Mouse (Mus musculus) left cerebral cortex, adult 2 months (tissue): ENCODE results near the gene Camta1. TPM values are rescaled to one million over a fixed set of nuclear protein-coding genes. Genes with fewer than 3 reads are reported as not detected.

Experiments
- DNase-seq, 2 experiments: peaks; one replicate each; pipeline ENCODE4 v3.0.0; 2021 to 2022; ENCODE audit warnings: low spot score in 2 of 2, mixed read lengths in 1 of 2; ENCODE audit errors: extremely low spot score in 1 of 2
- H3K27ac ChIP-seq: fragments of 200-600 bp; 2 replicates; pipeline ENCODE4 v1.8.1; 2022
- H3K4me3 ChIP-seq: fragments of 200-600 bp; 2 replicates; pipeline ENCODE4 v1.8.1; 2022
- CTCF ChIP-seq: fragments of 200-600 bp; IDR thresholded peaks from 2 replicates; pipeline ENCODE4 v1.8.1; 2022; ENCODE audit warnings: antibody characterized with exemption, mild to moderate bottlenecking, moderate library complexity
- intact Hi-C: fragments of 180-260 bp; cut with DNase I; formaldehyde crosslinking; loops from one replicate; pipeline ENCODE4 v1.15.1; 2025
- total RNA-seq, 2 experiments: library from RNA; stranded (reverse); gene quantifications; 2 replicates each; pipeline ENCODE4 v1.2.3; 2021

The Camta1 gene
- total RNA-seq, 2 experiments from 2014 or later: 242 to 255 TPM

DNA sequence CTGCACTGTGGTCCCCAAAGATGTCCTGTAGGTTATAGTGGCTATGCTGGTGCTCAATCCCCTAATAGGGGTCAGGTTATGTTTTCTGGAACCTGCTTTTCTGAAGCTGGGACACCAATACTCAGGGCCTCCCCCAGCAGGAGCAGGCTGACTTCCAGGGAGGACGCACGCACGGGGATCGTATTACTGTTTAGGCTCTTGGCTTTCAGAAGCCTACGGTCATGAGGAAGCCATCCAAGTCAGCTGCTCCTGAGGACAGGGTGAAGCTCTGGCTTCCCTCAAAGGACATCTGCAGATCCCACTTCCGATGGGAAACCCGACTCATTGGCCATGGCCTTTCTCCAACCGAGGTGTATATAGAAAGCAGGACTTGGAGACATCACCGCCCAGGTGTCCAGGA, 729.2 kb downstream of the Camta1 start:
- TF ChIP-seq CTCF: no peak
- no peak for DNase-seq
- intact Hi-C loops: loop anchor here (10.0 kb wide), 1 partner anchor 218 kb away; the partner anchor contains the start of genes Park7 and Tnfrsf9
- Histone ChIP-seq H3K4me3 (no peak overlapping the region), H3K27ac (no peak overlapping the region)

DNA sequence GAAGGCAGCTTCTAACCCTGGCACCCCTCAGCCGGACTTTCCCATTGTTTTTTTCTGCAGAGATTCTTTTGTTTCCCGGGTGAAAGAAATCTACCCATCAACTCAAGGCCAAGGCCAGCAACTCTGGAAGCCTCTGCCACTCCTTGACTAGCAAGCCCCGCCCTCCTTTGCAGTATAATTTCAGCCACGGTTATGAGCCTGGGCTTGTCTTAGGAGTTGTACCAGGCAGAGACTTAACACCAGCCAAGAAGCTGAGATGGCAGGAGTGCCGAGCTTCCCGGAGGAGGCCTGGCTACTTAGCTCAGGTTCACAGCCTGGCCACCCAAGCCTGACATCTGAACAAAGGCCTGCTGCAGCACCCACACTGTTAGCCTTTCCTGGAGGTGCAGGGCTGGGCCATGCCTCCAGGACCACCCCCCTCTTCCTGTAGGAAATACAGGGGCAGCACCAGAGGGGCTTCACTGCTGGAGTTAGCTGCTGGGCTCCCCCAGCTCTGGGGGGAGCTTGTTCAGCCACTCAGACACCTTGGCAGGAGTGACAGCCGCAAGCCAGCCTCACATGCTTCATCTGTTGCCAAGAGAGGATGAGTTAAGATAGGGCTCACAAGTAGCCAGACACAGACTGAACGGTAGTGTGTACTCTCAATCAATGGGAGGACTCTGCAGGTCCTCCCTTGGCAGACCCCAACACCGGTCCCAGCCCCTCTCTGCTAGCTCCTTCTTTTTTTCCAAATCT, 730.8 kb downstream of the Camta1 start:
- no peak for DNase-seq
- no peak for TF ChIP-seq CTCF

DNA sequence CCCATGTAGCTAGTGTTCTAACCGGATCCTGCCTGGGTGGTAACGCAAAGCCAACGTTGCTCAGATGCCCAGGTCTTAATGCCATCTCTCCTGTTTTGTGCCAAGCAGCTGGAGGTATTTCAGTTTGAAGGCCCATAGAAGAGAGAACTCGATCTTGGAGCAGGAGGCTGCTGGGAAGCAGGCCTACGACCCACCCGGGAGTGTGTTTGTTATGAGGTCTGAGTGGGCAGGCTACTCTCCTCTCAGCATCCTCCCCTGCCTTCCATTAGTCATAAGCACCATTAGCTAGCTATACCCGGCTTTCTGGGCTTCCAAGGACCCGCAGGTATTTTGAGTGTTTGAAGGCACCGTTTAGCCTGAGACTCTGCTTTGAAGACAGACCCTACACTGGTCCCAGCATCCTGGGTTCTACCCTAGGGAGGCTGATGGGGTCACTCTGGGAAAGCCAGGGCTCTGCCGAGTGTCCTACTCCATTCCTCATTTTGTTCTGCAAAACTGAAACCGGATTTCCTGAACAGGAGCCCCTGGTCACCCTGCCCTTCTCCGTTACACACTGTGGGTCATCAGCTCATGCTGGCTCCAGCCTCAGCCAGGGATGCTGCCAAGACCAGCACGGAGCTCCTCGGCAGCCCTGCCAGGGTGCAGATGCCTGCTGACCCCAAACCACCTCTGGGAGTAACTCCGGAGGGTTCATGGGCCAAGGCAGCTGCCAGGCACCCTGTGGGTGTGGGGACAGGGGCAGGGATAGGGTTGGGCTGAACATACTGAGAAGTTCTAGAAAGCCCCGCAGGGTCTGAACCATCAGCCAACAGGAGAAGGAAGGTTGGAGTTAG, 731.7 kb downstream of the Camta1 start:
- intact Hi-C loops: loop anchor here (2.0 to 10.0 kb wide), 2 partner anchors 21 to 215 kb away; partner anchors contain the start of genes Park7 and Tnfrsf9
- peak; percentile 26 to 29 for DNase-seq
- no peak for TF ChIP-seq CTCF
- Histone ChIP-seq H3K27ac (peak overlapping the region; percentile 98), H3K4me3 (peak overlapping the region; percentile 50)

More for the DNA sequence above, 730.8 kb downstream of the Camta1 start:
- Histone ChIP-seq H3K27ac (no peak overlapping the region), H3K4me3 (no peak overlapping the region)
- intact Hi-C loops: loop anchor here (10.0 kb wide), 1 partner anchor 216 kb away; the partner anchor contains the start of genes Park7 and Tnfrsf9

DNA sequence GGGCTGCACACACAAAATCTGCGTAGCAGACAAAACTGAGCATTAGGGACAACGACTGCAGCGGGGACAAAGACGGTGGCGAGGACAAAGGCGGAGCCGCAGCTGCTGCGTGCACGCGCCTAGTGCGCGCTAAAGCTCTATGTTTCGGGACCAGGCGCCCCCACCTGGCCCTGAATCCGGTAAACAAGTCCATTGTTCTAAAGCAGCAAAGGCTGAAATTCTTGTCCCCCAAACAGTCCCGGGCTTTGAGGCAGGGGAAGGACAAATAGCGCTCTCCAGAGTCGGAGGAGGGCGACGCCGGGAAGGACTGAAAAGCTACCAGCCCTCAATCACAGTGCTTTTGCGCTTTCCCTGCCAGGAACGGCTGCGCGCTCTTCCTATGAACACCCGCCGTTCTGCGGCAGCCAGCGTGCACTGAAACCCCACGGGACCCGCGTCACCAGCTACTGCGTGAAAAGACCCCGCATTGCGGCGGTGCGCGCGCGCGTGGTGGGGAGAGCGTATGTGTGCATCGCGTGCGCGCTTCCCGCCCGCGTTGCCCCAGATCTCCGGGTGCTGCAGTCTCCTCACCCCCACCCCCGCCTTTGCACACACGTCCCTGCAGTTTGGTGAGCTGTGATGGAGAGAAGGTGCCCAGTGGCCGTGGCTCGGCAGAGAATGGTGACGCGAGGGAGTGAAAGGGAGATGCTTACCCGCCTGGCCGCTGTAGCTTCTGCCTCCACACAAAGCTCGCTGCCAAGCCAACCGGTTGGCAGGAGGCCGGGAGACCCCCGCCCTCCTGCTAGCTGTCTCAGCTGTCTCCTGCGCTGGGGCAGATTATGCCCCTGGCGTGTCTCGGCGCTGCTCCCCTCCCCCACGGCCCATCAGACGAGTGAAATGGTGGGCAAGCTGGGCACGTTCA, 732.8 kb downstream of the Camta1 start:
- Histone ChIP-seq H3K27ac (peak overlapping the region; percentile 98), H3K4me3 (peak overlapping the region; percentile 50)
- peak; percentile 80 to 83 for DNase-seq
- intact Hi-C loops: loop anchor here (2.0 kb wide), 1 partner anchor 20 kb away; no protein-coding TSS in a partner anchor
- TF ChIP-seq CTCF: peak; percentile 28

DNA sequence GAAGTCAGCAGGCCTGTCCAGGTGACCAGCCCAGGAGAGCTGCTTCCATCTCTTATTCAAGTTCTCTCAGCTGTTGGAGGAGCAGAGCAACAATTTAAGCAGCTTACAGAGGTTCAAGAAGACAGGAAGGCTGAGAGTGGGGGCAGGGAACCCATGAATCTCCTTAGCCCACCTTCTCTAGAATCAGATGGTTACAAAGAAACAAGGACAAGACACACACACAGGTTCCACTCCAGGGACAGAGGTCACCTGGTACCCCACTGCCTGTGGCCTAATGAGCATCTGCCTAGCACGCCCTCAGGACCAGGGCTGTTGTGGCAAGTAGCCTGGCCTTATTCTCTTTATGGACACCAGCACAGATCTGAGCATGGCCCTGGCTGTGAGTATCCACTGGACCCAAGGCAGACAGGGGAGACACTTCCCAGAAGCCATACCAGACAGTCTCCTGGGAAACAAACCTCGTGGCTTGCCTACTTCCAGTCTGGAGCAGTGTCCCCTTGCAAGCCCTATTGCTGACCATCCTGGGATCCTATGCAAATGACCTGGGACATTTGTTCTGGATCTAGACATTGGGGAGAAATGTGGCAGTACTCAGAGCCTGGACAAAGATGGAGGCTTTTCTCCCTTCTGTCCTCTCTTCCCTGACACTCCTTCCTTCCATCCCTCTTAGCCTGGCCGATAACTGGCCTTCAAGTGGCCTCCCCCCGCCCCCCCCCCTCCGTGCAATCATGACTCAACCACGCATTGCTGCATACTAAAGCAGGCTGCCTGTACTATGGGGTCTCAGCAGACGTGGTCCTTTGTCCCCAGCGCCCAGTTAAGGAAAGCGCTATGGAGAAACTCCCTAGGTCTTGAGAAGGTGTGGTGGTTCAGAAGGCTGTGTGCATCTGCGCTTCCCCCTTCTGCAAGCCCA, 733.8 kb downstream of the Camta1 start:
- H3K4me3 ChIP-seq: peak overlapping the region; percentile 50
- intact Hi-C loops: loop anchor here (2.0 kb wide), 1 partner anchor 19 kb away; no protein-coding TSS in a partner anchor

DNA sequence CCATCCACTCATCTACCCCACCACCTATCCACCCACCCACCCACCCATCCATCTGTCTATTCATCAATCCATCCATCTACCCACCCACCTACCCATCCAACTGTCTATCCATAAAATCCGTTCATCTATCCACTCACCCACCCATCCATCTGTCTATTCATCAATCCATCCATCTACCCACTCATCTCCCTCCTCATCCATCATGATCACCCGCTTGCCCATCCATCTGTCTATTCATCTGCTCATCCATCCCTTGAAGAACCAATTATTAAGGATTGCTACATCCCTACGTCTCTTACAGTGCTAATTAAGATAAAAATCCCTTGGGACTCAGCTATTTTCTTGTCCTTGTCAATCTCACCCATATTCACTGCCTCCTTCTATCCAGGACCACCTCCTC, 742.8 kb downstream of the Camta1 start:
- intact Hi-C loops: no loop called here
- no peak for DNase-seq
- TF ChIP-seq CTCF: no peak

More for the DNA sequence above, 733.8 kb downstream of the Camta1 start:
- no peak for DNase-seq
- no peak for TF ChIP-seq CTCF
- H3K27ac ChIP-seq: peak overlapping the region; percentile 98

DNA sequence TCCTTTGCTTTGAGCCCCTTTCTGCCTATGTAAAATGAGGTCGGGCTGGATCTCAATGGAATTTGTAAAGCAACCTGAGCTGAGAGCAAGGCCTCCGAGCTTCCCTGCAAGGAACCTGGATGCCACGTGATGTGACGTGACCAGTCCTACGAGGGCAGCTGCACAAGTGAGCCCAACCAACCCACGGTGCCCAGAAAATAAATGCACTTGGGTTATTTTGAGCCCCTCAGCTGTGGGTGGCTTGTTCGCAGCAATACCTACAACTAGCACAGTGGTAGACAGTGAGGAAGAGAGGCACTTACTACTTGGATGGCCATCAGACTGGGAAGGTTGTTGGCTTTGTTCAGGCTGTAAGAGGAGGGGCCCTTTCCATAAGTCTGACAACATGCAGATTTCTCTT, 747.1 kb downstream of the Camta1 start:
- no peak overlapping the region for H3K4me3 ChIP-seq
- TF ChIP-seq CTCF: no peak
- DNase-seq: peak in 1 of 2 experiments; percentile 32
- H3K27ac ChIP-seq: no peak overlapping the region
- intact Hi-C loops: no loop called here

More for the DNA sequence above, 742.8 kb downstream of the Camta1 start:
- Histone ChIP-seq H3K4me3 (no peak overlapping the region), H3K27ac (no peak overlapping the region)

DNA sequence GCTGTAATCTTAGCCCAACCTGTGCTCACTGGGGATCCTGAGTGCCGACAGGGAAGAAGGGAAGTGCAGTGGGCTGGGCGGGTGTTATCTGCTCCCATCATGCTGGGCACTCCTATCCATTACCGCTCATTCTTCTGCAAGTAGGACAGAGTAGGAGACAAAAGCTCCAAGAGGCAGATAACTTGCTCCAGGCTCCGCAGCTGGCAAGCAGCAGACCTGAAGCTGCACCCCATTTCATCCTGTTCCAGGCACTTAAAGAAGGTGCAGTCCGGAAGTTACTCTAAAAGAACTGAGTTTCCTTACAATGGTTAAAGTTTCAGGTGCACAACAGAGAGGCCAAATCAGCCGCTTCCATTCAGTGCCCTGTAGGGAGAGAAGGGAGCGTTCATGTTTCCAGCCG, 750.5 kb downstream of the Camta1 start:
- DNase-seq: no peak
- intact Hi-C loops: no loop called here
- no peak overlapping the region for H3K4me3 ChIP-seq
- no peak overlapping the region for H3K27ac ChIP-seq
- no peak for TF ChIP-seq CTCF

DNA sequence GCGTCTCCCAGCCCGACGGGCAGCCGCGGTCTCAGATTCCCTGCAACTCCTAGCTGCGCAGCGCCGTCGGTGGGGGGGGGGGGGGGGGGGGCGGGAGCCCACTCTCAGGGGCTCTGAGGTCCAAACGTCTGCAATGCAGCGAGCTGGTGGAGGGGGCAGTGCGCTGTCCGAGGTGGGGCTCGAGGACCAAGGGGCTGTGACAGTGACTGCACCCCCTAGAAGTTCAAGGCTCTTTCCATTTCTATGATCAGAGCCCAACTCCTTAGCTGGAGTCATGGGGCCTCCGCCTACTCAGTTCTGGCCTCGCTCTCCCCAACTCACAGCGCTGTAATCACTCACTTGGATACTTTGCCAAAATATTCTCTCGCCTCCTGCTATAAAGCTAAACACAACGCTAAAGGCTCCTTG, 752.8 kb downstream of the Camta1 start:
- intact Hi-C loops: loop anchor here (2.0 kb wide), 1 partner anchor 20 kb away; no protein-coding TSS in a partner anchor
- H3K4me3 ChIP-seq: peak overlapping the region; percentile 84
- 0 out of 2 replicates have a peak overlapping the region, but pooled peaks have one; percentile 32 for H3K27ac ChIP-seq
- no peak for DNase-seq
- TF ChIP-seq CTCF: no peak
